Mouse (Mus musculus): ENCODE results near the gene Ldhal6b.

GRCm38 (mm10) chr17:5425204-5425603 is 6.6 kb upstream of the Ldhal6b start:
- no peak for TF ChIP-seq CTCF (IDR thresholded peaks at IDR 0.05; ENCODE audit: extremely low read depth, insufficient read length, insufficient replicate concordance, low read depth, low read length)
- no peak for TF ChIP-seq POLR2A (IDR thresholded peaks at IDR 0.05; ENCODE audit: low read depth, low read length)

All from small intestine, adult 2 months (tissue).